Mouse (Mus musculus): ENCODE measurements around the gene Prune2. TPM values are rescaled to one million over a fixed set of nuclear protein-coding genes. Genes with fewer than 3 reads are reported as not detected.
A peak's percentile ranks its signal among the peaks of the same experiment; 100 is the strongest.

Prune2 gene
- total and polyA plus RNA-seq, 3 experiments, result 0.55 TPM; not detected in 2

DNA sequence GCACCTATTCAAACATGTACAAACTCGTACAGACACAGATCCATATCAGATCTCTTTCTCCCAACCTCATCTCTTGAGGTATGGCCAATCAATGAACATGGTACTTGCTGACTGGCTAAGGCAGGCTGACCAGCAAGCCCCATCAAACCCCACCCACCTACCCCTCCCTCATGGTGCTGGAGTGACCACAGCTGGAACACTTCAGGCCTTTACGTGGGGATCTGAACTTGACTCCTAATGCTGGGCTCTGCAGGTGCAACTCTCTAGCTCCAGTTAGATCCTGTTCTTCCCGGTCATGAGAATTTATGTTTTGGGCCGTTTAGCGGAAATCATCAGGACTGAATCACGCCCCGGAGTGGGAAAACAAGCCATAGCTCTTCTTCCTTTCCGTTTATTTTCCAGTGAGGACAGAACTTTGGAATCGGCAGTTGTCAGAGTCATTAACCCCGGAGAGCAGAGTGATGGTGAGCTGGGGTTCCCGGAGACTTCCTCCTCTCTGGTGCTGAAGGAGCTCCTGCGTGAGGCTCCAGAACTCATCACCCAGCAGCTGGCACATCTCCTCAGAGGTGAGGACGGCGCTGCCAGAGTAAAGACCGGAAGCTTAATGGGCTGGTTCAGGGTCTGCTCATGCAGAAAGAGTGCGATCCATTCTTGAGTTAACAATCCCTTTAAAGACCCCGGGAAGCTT, 50.4 kb downstream of the Prune2 start:
- no peak for DNase-seq (ENCODE audit: low spot score)
- Histone ChIP-seq H3K4me1 (ENCODE audit: insufficient read depth, low read depth, low read length) (no peaks in the 10 kb centered on the region), H3K9me3 (replicated peaks) (no peaks in the 10 kb centered on the region), H3K4me3 (ENCODE audit: low read depth, low read length) (no peak overlapping the region), H3K27me3 (ENCODE audit: insufficient read depth, low read length) (peaks cover 5% of the 10 kb centered on the region), H3K36me3 (replicated peaks) (no peaks in the 10 kb centered on the region)
- ATAC-seq (ENCODE audit: extremely low read depth, insufficient number of reproducible peaks, low FRiP score, poor library complexity, severe bottlenecking), result no peak
- TF ChIP-seq TAL1 (conservative IDR thresholded peaks at IDR 0.05; ENCODE audit: low read depth, low read length), result no peak
- no peak for TF ChIP-seq GATA1 (IDR thresholded peaks at IDR 0.05; ENCODE audit: borderline replicate concordance, low read length)
- no peak for TF ChIP-seq CTCF (IDR thresholded peaks at IDR 0.05; ENCODE audit: low read depth, low read length)
- TF ChIP-seq POLR2AphosphoS5 (IDR thresholded peaks at IDR 0.05; ENCODE audit: insufficient replicate concordance, low read depth, low read length), result no peak
- TF ChIP-seq GATA2 (IDR thresholded peaks at IDR 0.05; ENCODE audit: borderline replicate concordance, low read depth, low read length), result no peak

GRCm38 (mm10) chr19:17011261-17011995, 55.5 kb downstream of the Prune2 start:
- no peaks in the 10 kb centered on the region for H3K4me1 ChIP-seq (ENCODE audit: insufficient read depth, low read depth, low read length)
- H3K4me3 ChIP-seq (ENCODE audit: low read depth, low read length), result no peak overlapping the region
- H3K36me3 ChIP-seq (replicated peaks), result no peaks in the 10 kb centered on the region
- ATAC-seq (ENCODE audit: extremely low read depth, insufficient number of reproducible peaks, low FRiP score, poor library complexity, severe bottlenecking) (no peak), DNase-seq (ENCODE audit: low spot score) (no peak)
- TF ChIP-seq CTCF (IDR thresholded peaks at IDR 0.05; ENCODE audit: low read depth, low read length), result no peak
- TF ChIP-seq GATA1 (IDR thresholded peaks at IDR 0.05; ENCODE audit: borderline replicate concordance, low read length), result no peak
- no peak for TF ChIP-seq GATA2 (IDR thresholded peaks at IDR 0.05; ENCODE audit: borderline replicate concordance, low read depth, low read length)
- no peak for TF ChIP-seq POLR2AphosphoS5 (IDR thresholded peaks at IDR 0.05; ENCODE audit: insufficient replicate concordance, low read depth, low read length)
- TF ChIP-seq TAL1 (conservative IDR thresholded peaks at IDR 0.05; ENCODE audit: low read depth, low read length), result no peak
- no peaks in the 10 kb centered on the region for H3K9me3 ChIP-seq (replicated peaks)
- peaks cover 3% of the 10 kb centered on the region; the same call in 1 of the 2 replicates for H3K27me3 ChIP-seq (ENCODE audit: insufficient read depth, low read length)

GRCm38 (mm10) chr19:17013085-17013484, 57.2 kb downstream of the Prune2 start:
- DNase-seq (ENCODE audit: low spot score) (no peak), ATAC-seq (ENCODE audit: extremely low read depth, insufficient number of reproducible peaks, low FRiP score, poor library complexity, severe bottlenecking) (no peak)
- no peak overlapping the region for H3K4me3 ChIP-seq (ENCODE audit: low read depth, low read length)
- no peaks in the 10 kb centered on the region for H3K4me1 ChIP-seq (ENCODE audit: insufficient read depth, low read depth, low read length)
- TF ChIP-seq POLR2AphosphoS5 (IDR thresholded peaks at IDR 0.05; ENCODE audit: insufficient replicate concordance, low read depth, low read length) (no peak), GATA2 (IDR thresholded peaks at IDR 0.05; ENCODE audit: borderline replicate concordance, low read depth, low read length) (no peak), CTCF (IDR thresholded peaks at IDR 0.05; ENCODE audit: low read depth, low read length) (no peak), TAL1 (conservative IDR thresholded peaks at IDR 0.05; ENCODE audit: low read depth, low read length) (no peak), GATA1 (IDR thresholded peaks at IDR 0.05; ENCODE audit: borderline replicate concordance, low read length) (no peak)
- no peaks in the 10 kb centered on the region for H3K9me3 ChIP-seq (replicated peaks)
- peaks cover 3% of the 10 kb centered on the region; the same call in 1 of the 2 replicates for H3K27me3 ChIP-seq (ENCODE audit: insufficient read depth, low read length)
- H3K36me3 ChIP-seq (replicated peaks), result no peaks in the 10 kb centered on the region

GRCm38 (mm10) chr19:17014337-17015124, 58.6 kb downstream of the Prune2 start:
- Histone ChIP-seq H3K9me3 (replicated peaks) (no peaks in the 10 kb centered on the region), H3K4me1 (ENCODE audit: insufficient read depth, low read depth, low read length) (no peaks in the 10 kb centered on the region), H3K27me3 (ENCODE audit: insufficient read depth, low read length) (no peaks in the 10 kb centered on the region), H3K4me3 (ENCODE audit: low read depth, low read length) (no peak overlapping the region), H3K36me3 (replicated peaks) (no peaks in the 10 kb centered on the region)
- TF ChIP-seq POLR2AphosphoS5 (IDR thresholded peaks at IDR 0.05; ENCODE audit: insufficient replicate concordance, low read depth, low read length), result no peak
- TF ChIP-seq CTCF (IDR thresholded peaks at IDR 0.05; ENCODE audit: low read depth, low read length), result no peak
- no peak for TF ChIP-seq GATA1 (IDR thresholded peaks at IDR 0.05; ENCODE audit: borderline replicate concordance, low read length)
- TF ChIP-seq GATA2 (IDR thresholded peaks at IDR 0.05; ENCODE audit: borderline replicate concordance, low read depth, low read length), result no peak
- no peak for TF ChIP-seq TAL1 (conservative IDR thresholded peaks at IDR 0.05; ENCODE audit: low read depth, low read length)
- ATAC-seq (ENCODE audit: extremely low read depth, insufficient number of reproducible peaks, low FRiP score, poor library complexity, severe bottlenecking) (no peak), DNase-seq (ENCODE audit: low spot score) (no peak)

DNA sequence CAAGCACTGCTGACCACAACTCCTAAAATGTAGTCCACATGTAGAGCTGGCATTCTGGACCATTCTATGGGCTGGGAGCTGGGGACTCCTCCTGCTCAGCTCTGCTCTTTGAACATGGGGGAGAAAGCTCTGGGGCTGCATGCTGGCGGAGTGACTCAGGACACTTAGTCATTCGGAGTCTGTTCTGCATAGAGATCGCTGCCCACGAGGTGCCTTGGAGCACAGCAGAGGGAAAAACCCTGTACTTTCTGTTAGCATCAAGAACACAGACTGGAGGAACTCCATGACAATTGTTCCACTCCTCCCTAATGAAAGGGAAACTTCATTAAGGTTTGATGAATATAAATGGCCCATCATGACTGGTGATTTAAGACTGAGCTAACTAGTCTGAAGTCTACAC, 68.8 kb downstream of the Prune2 start:
- no peak for TF ChIP-seq TAL1 (conservative IDR thresholded peaks at IDR 0.05; ENCODE audit: low read depth, low read length)
- no peaks in the 10 kb centered on the region for H3K4me1 ChIP-seq (ENCODE audit: insufficient read depth, low read depth, low read length)
- H3K9me3 ChIP-seq (replicated peaks), result no peaks in the 10 kb centered on the region
- ATAC-seq (ENCODE audit: extremely low read depth, insufficient number of reproducible peaks, low FRiP score, poor library complexity, severe bottlenecking) (no peak), DNase-seq (ENCODE audit: low spot score) (no peak)
- H3K4me3 ChIP-seq (ENCODE audit: low read depth, low read length), result no peak overlapping the region
- 0 out of 2 replicates have a peak, but pooled peaks cover 5% of the 10 kb centered on the region for H3K27me3 ChIP-seq (ENCODE audit: insufficient read depth, low read length)
- no peaks in the 10 kb centered on the region for H3K36me3 ChIP-seq (replicated peaks)

- TF ChIP-seq TAL1 (conservative IDR thresholded peaks at IDR 0.05; ENCODE audit: low read depth, low read length) (no peak), POLR2AphosphoS5 (IDR thresholded peaks at IDR 0.05; ENCODE audit: insufficient replicate concordance, low read depth, low read length) (no peak), GATA1 (IDR thresholded peaks at IDR 0.05; ENCODE audit: borderline replicate concordance, low read length) (no peak), GATA2 (IDR thresholded peaks at IDR 0.05; ENCODE audit: borderline replicate concordance, low read depth, low read length) (no peak), CTCF (IDR thresholded peaks at IDR 0.05; ENCODE audit: low read depth, low read length) (peak; percentile 52)
- no peaks in the 10 kb centered on the region for H3K4me1 ChIP-seq (ENCODE audit: insufficient read depth, low read depth, low read length)
- H3K4me3 ChIP-seq (ENCODE audit: low read depth, low read length), result no peak overlapping the region
- peaks cover 6% of the 10 kb centered on the region; the same call in 1 of the 2 replicates for H3K27me3 ChIP-seq (ENCODE audit: insufficient read depth, low read length)
- ATAC-seq (ENCODE audit: extremely low read depth, insufficient number of reproducible peaks, low FRiP score, poor library complexity, severe bottlenecking) (no peak), DNase-seq (ENCODE audit: low spot score) (peak; percentile 3)
- H3K9me3 ChIP-seq (replicated peaks), result no peaks in the 10 kb centered on the region
- H3K36me3 ChIP-seq (replicated peaks), result no peaks in the 10 kb centered on the region
Measured at GRCm38 (mm10) chr19:17030276-17030675, 74.4 kb downstream of the Prune2 start.
